Mouse (Mus musculus) left cerebral cortex, adult 2 months (tissue): ENCODE measurements around the gene Hoxb3. TPM values are rescaled to one million over a fixed set of nuclear protein-coding genes. Genes with fewer than 3 reads are reported as not detected.

ENCODE experiments used
- DNase-seq, 2 experiments: peaks; one replicate each; pipeline ENCODE4 v3.0.0; 2021 to 2022; ENCODE audit warnings: low spot score in 2 of 2, mixed read lengths in 1 of 2; ENCODE audit errors: extremely low spot score in 1 of 2
- H3K27ac ChIP-seq: fragments of 200-600 bp; 2 replicates; pipeline ENCODE4 v1.8.1; 2022
- H3K4me3 ChIP-seq: fragments of 200-600 bp; 2 replicates; pipeline ENCODE4 v1.8.1; 2022
- CTCF ChIP-seq: fragments of 200-600 bp; IDR thresholded peaks from 2 replicates; pipeline ENCODE4 v1.8.1; 2022; ENCODE audit warnings: antibody characterized with exemption, mild to moderate bottlenecking, moderate library complexity
- intact Hi-C: fragments of 180-260 bp; cut with DNase I; formaldehyde crosslinking; loops from one replicate; pipeline ENCODE4 v1.15.1; 2025
- long read RNA-seq, 2 experiments: library from polyadenylated mRNA; stranded (forward); transcript quantifications; one replicate each; pipeline ENCODE4 v2.0.0; 2021; ENCODE audit warnings: borderline mapping rate in 2 of 2
- total RNA-seq, 2 experiments: library from RNA; stranded (reverse); gene quantifications; 2 replicates each; pipeline ENCODE4 v1.2.3; 2021

Hoxb3 gene
- total RNA-seq = not detected
- long read RNA-seq, experiment 1 = 0 reads
- long read RNA-seq, experiment 2 = 0 reads

GRCm38 (mm10) chr11:96323154-96323553 is at the start of gene Hoxb3:
Hoxb3 (plus strand) TSS chr11:96323326.
- intact Hi-C loops = loop anchor here (5.0 kb wide), 1 partner anchor 121 kb away; no protein-coding TSS in a partner anchor
- DNase-seq = no peak
- TF ChIP-seq CTCF = no peak
- no peak within 1 kb of the TSS for H3K27ac ChIP-seq
- no peak within 1 kb of the TSS for H3K4me3 ChIP-seq

DNA sequence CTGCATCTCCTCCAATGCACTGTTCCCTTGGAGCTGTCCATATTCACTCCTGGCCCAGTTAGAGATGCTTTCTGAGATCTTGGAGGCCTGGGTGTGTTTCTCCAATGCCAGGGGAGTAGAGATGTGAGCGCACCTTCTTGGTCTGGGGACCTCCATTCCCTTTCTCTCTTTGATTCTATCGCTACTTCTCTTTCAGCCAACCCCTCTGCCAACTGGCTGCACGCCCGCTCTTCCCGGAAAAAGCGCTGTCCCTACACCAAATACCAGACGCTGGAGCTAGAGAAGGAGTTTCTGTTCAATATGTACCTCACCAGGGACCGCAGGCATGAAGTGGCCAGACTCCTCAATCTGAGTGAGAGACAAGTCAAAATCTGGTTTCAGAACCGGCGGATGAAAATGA is 48.7 kb upstream of the Hoxb3 start:
- intact Hi-C loops = no loop called here
- H3K27ac ChIP-seq = no peak overlapping the region
- no peak overlapping the region for H3K4me3 ChIP-seq
- no peak for TF ChIP-seq CTCF
- no peak for DNase-seq

- Histone ChIP-seq H3K4me3 (no peak overlapping the region), H3K27ac (no peak overlapping the region)
- intact Hi-C loops = loop anchor here (5.0 kb wide), 3 partner anchors 261 to 501 kb away; partner anchors contain the start of gene Snx11
- no peak for TF ChIP-seq CTCF
- no peak for DNase-seq
These were observed 47.2 kb upstream of the Hoxb3 start for GRCm38 (mm10) chr11:96275896-96276295.

DNA sequence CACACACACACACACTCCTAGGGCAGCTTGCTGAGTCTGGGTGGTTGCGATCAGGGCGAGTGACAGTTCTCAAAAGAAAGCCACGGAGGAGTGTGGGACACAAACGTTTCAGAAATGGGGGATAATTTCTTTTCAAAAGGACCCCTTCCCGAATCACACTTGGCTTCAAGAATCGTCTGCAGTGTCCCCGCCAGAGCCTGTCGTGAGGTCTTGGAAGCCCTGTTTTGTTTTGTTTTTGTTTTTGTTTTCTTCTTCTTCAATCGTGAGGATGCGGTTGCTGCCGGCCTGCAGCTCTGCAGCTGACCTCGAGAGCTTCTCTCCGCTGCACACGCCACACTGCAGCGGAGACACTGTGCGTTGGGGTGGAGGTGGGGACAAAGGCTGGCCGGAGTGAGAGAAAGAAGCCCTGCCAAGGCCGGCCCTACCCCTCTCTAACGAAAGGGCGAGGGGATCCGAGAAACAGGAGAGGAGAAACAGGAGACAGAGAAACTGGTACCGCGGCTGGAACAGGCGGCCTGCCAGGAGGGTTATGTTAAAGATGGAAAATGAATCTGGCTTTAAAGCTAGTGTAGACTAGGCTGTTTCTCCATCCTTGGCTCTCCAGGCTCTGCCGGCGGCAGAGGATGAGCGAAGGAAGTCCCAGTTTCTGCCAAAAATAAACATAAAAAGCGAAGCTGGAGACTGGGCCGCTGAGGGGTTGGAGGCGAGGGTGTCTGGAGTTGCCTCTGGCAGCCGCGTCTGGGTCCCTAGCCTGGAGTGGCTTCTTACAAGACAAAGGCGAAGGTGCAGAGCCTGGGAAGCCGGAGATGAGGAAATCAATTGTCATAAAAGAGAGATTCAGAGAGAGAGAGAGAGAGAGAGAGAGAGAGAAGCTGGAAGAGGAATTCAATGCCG is 45.7 kb upstream of the Hoxb3 start:
- intact Hi-C loops = loop anchor here (1.0 to 5.0 kb wide), 7 partner anchors 260 to 585 kb away; partner anchors contain the start of gene Snx11

DNA sequence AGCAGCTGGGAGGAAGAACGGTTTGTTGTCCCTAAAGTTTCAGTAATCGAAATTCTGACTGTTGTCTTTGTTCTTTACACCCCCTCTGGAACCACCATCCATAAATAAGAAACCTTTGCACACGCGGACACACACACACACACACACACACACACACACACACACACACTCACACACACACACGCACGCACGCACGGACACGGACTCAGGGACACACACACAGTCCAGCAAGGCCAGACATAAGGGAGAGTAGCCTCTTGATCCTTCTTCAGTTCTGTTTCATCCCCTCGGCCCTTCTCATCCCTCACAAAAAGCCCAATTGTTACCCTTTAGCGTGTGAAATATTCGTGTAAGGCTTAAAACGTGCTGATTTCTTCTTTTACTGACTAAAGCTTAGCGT is 44.8 kb upstream of the Hoxb3 start:
- H3K4me3 ChIP-seq = no peak overlapping the region
- no peak overlapping the region for H3K27ac ChIP-seq
- TF ChIP-seq CTCF = no peak
- no peak for DNase-seq
- intact Hi-C loops = loop anchor here (1.0 to 5.0 kb wide), 7 partner anchors 259 to 584 kb away; partner anchors contain the start of gene Snx11

More for the DNA sequence above, 45.7 kb upstream of the Hoxb3 start:
- no peak for TF ChIP-seq CTCF
- H3K27ac ChIP-seq = no peak overlapping the region
- DNase-seq = no peak
- H3K4me3 ChIP-seq = no peak overlapping the region

GRCm38 (mm10) chr11:96278773-96279172 is 44.4 kb upstream of the Hoxb3 start:
- no peak overlapping the region for H3K27ac ChIP-seq
- intact Hi-C loops = loop anchor here (1.0 to 5.0 kb wide), 7 partner anchors 259 to 584 kb away; partner anchors contain the start of gene Snx11
- TF ChIP-seq CTCF = peak; percentile 87

DNA sequence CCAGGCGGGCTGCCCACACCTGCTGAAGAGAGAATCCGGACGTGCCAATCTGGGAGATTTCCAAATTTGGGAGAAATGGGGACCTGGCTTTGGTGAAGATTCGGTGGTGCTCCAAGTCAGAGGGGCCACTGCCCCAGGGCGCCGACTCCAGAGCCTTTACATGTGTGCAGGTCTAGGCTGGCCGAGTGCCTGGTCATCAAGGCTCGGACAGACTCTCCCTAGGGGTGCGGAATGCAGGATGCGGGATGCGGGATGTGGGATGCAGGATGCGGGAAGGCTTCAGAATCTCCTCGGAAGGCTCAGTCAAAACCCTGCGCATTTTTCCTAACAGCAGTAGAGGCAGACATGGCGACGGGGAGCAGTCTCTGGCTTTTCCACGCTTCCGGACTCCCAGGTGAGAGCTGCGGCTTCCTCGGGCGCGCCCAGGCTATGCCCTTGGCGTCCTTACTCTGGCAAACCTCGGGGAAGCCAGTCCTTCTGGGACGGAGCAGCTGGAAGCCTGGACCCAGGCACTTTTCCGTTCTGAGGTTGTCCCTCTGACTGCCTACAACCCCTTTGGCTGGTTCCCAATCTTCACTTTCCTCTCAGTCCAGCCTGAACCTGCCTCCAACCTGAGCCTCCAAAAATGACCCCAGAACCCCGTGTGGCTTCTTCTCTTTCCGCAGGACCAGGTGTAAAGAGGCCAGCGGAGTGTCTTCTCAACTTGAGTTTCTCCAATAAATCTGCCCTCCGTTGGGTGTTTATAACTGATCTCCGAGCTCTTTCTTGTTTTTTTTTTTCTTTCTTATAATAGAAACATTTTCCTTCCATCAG is 43.5 kb upstream of the Hoxb3 start:
- Histone ChIP-seq H3K4me3 (no peak overlapping the region), H3K27ac (no peak overlapping the region)
- TF ChIP-seq CTCF = no peak
- intact Hi-C loops = loop anchor here (2.0 to 5.0 kb wide), 5 partner anchors 258 to 498 kb away; partner anchors contain the start of gene Snx11
- no peak for DNase-seq

More at GRCm38 (mm10) chr11:96278773-96279172, 44.4 kb upstream of the Hoxb3 start:
- peak; percentile 85 to 88 for DNase-seq
- H3K4me3 ChIP-seq = no peak overlapping the region

DNA sequence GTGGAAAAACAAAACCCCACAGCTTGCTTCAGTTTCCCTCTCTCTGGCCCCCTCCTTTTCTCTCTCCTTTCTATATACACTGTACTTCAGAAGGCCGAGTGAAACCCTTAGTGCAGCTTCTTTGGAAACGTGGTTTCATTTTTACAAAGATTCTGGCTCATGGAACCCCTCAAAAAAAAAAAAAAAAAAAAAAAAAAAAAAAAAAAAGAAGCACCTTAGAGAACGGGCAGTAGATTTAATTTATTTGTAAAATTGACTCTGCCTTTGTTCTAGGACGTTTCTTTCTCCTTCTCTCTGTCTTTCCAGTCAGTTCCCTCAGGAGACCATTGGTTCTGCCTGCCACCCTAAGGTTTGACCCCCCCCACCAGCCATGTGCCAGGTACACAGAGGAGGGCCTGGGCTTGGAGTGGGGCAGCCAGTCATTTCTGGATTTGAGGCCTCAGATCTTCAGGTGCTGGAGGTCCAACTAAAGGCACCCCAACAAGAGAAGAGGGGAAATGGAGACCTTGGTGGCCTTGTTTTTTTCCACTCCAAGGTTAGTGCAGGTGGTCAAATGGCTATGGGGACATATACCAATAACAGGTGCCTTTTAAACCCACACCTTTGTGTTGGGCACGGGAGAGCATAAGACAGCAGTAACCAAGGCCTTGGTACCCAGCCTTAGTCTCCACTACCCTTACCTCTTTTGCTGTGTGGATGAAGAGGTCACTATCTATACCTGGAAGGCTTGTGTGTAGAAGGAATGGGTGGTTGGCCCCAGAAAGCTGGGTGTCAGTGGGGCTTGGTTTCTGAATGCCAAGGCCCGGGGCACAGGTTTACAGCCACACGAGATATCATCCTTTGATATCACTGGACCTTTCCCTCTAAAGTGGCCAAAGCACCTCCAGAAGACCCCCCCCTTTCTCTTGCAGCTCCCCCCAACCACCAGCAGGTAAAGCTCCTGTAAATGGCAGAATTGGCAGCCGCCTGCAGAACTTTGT is 42.4 kb upstream of the Hoxb3 start:
- Histone ChIP-seq H3K27ac (no peak overlapping the region), H3K4me3 (no peak overlapping the region)
- no peak for DNase-seq
- intact Hi-C loops = no loop called here
- TF ChIP-seq CTCF = no peak

- H3K27ac ChIP-seq = no peak overlapping the region
- TF ChIP-seq CTCF = no peak
- H3K4me3 ChIP-seq = no peak overlapping the region
- intact Hi-C loops = no loop called here
- no peak for DNase-seq
These were observed 41.7 kb upstream of the Hoxb3 start for GRCm38 (mm10) chr11:96281396-96281795.

DNA sequence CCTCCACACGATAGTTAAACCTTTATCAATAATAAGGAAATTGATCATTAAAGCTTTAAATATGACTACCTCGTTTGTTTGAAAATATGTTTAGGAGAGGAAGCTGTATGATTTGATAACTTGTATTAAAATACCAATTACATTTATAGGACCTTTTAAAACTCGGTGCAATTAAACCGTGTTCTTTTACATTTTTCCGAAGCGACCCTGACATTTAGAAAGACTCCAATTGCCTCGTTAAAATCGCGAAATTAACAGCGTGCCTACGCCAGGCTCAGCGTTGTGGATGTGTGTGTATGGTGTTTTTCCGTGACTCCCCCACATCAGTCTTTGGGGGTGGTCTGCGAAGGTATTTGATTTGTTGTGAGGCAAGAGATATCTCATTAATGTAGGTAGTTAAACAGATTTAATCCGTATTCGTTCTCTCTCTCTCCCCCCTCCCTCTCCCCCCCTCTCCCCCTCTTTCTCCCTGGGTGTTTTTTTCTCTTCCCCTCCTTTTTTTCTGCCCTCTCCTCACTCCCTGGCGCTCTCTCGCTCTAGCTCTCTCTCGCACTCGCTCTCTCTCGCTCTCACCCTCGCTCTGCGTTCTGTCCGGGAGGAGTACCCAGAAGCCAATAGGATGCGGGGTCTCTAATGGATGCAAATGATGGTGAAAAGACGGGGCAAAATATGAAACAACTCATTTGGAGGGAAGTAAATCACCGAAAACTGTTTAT is 41.1 kb upstream of the Hoxb3 start, which contains the start of gene Hoxb8:
Hoxb8 (plus strand) TSS at position 51 of the 716 bp plus-strand sequence.
- intact Hi-C loops = no loop called here
- Histone ChIP-seq H3K27ac (no peak within 1 kb of the TSS), H3K4me3 (no peak within 1 kb of the TSS)
- no peak for TF ChIP-seq CTCF
- DNase-seq = no peak
